Mouse (Mus musculus) ES-E14 (cell line): ENCODE measurements at regions not wholly inside any gene's neighbourhood (a gene's known extent, or its start where the extent isn't known, plus 50 kb on each side); places are given as distances from the start of the nearest gene placed in this dataset.

Experiments used
- CHD2 ChIP-seq: IDR thresholded peaks from 2 replicates; pipeline ENCODE4 v1.6.1; 2014; ENCODE audit warnings: mild to moderate bottlenecking, low read depth, low read length, inconsistent platforms
- HCFC1 ChIP-seq: IDR thresholded peaks from 2 replicates; pipeline ENCODE4 v1.6.1; 2012; ENCODE audit warnings: low read length, inconsistent platforms, borderline replicate concordance; ENCODE audit not compliant: insufficient read depth
- MAFK ChIP-seq: IDR thresholded peaks from 2 replicates; pipeline ENCODE4 v1.6.1; 2014; ENCODE audit warnings: mild to moderate bottlenecking, low read depth, low read length, inconsistent platforms; ENCODE audit not compliant: insufficient read depth
- ZC3H11A ChIP-seq: IDR thresholded peaks from 2 replicates; pipeline ENCODE4 v1.6.1; 2012; ENCODE audit warnings: low read depth, mild to moderate bottlenecking, inconsistent platforms, low read length, borderline replicate concordance
- ZNF384 ChIP-seq: IDR thresholded peaks from 2 replicates; pipeline ENCODE4 v1.6.1; 2012; ENCODE audit warnings: low read depth, low read length, inconsistent platforms

GRCm38 (mm10) chr7:111395972-111396371 lies 313.1 kb upstream of the Eif4g2 start:
- TF ChIP-seq ZC3H11A (no peak), HCFC1 (no peak), CHD2 (no peak), MAFK (no peak), ZNF384 (no peak)
